Mouse (Mus musculus) ES-CJ7 (cell line): Measurements from ENCODE around the gene Myo19.

Source experiments
- DNase-seq: peaks from one replicate; pipeline ENCODE4 v3.0.0; 2011; ENCODE audit warnings: low read depth, low spot score

The Myo19 gene

DNA sequence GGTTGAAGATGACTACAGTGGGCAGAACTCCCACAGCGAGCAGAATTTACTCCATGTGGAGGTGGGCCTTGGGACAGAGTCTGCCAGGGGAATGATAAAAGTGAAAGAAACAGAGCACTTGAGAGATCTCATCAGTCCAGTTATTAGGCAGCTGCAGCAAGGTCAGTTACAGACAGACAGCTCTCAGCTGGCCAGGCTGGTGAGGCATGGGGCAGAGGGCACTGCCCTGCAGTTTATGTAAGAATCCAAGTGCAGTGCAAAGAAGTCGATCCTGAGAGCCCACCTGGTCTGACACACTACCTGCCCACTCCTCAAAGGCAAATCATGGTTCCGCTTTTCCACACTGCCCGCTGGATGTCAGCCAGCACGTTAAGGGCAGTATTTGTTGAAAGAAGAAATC is 6.3 kb downstream of the Myo19 start:
- no peak for DNase-seq

DNA sequence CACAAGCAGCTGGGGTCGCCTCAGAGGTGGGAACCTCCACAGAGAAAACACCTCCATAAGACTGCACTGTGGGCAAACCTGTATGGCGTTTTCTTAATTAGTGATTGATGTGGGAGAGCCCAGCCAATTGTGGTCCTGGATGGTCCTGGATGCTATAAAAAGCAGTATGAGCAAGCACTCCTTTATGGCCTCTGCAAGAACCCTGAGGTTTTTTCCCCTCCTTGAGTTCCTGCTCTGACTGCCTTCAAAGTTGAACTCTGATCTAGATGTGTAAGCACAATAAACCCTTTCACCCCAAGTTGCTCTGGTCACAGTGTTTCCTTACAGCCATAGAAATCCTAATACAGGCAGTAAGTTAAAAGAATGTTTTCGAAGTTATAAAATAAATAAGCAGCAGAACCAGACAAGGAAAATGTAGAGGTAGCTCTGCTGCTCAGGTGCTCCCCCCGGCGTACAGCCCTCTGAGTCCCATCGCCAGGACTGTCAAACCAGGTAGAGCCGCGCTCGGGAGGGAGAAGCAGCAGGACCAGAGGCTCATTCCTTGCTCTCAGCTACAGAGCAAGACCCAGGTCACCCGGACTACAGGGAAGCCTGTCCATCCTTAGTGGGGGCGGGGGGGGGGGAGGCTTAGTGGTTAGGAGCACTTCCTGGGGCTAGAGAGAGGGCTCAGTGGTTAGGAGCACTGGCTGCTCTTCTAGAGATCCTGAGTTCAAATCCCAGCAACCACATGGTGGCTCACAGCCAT is 7.0 kb downstream of the Myo19 start:
- no peak for DNase-seq

- DNase-seq, result no peak
Measured at GRCm38 (mm10) chr11:84888025-84888424, 8.1 kb downstream of the Myo19 start.

- no peak for DNase-seq
Measured at GRCm38 (mm10) chr11:84889492-84889891, 9.5 kb downstream of the Myo19 start.

DNA sequence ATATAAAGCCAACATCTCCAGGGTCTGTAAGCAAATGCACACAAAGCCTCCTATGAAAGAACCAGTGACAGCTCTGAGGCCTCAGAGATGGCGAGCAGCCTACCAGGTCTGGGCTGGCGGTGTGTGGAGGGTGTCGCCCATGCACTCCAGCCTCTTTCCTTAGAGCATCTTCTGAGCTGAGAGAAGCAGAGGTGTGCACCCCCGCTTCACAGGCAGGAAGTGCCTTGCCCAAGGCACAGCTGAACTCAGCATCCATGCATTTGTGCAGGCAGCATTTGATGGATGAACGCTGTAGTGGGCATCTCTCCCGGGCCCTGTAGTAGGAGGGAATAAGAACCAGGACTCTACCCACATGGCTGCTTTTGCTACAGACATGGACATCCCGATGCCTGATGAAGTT is 11.8 kb downstream of the Myo19 start:
- DNase-seq, result no peak

DNA sequence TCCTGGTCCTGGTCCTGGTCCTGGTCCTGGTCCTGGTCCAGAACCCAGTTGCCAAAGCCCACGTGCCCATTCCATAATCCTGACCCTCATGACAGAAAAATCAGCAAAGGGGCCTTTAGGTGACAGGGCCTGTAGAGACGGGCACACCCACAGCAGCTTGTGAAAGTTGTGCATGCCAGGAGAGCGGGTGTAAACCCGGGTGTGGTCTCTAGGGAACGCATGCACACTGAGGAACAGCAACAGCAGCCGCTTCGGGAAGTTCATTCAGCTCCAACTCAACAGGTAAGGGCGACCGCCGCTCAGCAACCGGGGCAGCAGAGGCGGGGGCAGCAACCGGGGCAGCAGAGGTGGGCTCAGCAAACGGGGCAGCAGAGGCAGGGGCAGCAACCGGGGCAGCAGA is 13.2 kb downstream of the Myo19 start:
- no peak for DNase-seq

DNA sequence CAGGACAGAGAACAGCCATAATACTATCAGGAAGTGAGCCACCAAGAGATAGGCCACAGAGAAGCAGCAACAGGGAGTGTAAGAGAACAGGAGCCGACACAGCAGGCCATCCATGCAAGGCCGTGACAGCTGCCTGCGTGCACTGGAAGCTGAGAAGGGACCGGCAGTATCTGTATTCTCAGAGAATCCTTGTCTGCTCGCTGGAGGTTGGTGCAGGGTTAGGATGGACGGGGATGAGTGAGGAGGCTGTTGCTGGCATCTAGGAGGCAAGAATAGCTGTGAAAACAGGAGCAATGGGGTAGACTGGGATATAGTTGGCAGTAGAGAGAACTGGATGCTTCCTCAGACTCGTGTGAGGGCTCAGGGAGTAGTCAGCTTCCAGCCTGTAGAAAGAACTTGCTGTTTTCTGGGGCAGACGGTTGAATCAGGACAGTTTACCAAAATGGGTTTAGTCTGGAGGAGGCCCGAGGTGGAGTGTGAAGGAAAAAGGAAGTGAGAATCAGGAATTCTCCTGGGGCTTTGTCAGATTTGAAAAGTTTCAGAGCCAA is 24.7 kb downstream of the Myo19 start:
- DNase-seq, result no peak

- DNase-seq, result no peak
Measured at GRCm38 (mm10) chr11:84907081-84907480, 27.1 kb downstream of the Myo19 start.

GRCm38 (mm10) chr11:84908480-84908879 is 28.5 kb downstream of the Myo19 start:
- no peak for DNase-seq

GRCm38 (mm10) chr11:84910411-84910810 is 30.5 kb downstream of the Myo19 start:
- no peak for DNase-seq

DNA sequence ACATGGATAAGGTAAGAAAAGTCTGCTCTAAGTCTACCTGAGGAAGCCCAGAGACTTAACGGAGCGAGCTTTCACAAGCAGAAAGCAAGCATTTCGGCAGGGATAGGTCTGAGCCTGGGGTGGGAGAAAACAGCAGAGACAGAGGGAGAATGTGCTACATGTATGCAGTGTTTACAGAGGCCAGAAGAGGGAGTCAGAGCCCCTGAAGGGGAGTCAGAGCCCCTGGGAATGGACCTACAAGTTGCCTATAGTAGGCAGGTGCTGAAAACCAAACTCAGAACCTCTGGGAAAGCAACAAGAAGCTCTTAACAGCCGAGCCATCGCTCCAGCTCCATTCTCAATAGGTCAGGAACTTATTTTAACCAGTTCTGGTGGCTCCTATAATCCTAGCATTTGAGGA is 34.7 kb downstream of the Myo19 start:
- peak; percentile 74 for DNase-seq

- DNase-seq, result peak; percentile 93
Measured at GRCm38 (mm10) chr11:84916053-84916702, 36.2 kb downstream of the Myo19 start, which contains the start of gene Znhit3. Znhit3 (minus strand) TSS chr11:84916366.

- no peak for DNase-seq
Measured at GRCm38 (mm10) chr11:84916703-84917300, 36.9 kb downstream of the Myo19 start.

DNA sequence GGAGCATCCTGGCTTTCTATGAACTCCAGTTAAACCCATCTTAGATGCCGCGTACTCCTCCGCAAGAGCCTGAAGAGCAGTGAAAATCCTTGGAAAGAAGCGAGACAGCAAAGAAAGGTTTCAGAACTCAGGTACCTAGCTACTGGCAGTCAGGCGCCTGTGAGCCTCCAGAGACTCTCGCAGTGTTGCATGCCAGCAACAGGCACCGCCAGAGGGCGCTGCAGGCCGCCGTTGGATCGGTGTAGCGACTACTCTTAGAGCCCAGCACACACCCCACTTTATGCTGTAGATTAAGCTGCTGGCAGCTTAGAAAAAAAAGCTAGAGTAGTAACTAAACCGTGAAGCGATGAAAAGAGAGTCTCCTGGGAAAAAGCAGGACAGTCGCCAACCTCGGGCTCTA is 38.5 kb downstream of the Myo19 start:
- peak; percentile 88 for DNase-seq

- peak; percentile 79 for DNase-seq
Measured at GRCm38 (mm10) chr11:84919276-84919675, 39.3 kb downstream of the Myo19 start.

DNA sequence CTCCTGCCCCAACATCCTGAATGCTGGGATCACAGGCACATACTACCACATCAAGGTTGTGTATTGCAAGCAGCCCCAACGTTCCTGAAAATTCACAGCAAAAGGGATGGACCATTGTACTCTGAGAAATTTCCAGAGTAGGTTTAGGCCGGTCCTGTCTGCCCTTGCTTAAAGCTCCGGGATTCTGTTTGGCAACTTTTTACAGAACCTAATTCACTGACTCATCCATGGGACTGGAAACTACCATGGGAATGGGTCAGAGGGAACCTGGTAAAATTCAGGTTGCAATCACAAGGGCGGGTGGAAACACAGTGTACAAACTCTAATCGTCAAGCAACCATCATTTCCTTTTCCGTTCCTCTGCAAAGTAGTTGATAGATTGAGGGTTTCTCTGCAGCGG is 40.0 kb downstream of the Myo19 start:
- no peak for DNase-seq

DNA sequence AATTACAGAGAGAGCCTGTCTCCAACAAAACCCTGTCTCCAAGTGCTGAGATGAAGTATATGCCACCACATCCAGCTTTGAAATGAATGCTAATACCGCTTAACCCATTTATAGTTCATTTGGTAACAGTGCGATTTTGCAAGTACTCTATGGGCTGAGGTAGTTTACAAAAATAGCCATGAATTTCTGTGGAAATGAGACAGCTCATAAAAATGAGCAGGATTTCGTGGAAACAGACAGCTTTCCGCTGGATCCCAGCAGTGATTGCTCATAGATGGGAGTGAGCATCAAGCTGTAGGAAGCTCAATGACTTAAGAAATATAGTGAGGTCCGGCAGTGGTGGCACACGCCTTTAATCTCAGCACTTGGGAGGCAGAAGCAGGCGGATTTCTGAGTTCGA is 41.0 kb downstream of the Myo19 start:
- DNase-seq, result no peak

- DNase-seq, result peak; percentile 64
Measured at GRCm38 (mm10) chr11:84932261-84932660, 52.3 kb downstream of the Myo19 start.

DNA sequence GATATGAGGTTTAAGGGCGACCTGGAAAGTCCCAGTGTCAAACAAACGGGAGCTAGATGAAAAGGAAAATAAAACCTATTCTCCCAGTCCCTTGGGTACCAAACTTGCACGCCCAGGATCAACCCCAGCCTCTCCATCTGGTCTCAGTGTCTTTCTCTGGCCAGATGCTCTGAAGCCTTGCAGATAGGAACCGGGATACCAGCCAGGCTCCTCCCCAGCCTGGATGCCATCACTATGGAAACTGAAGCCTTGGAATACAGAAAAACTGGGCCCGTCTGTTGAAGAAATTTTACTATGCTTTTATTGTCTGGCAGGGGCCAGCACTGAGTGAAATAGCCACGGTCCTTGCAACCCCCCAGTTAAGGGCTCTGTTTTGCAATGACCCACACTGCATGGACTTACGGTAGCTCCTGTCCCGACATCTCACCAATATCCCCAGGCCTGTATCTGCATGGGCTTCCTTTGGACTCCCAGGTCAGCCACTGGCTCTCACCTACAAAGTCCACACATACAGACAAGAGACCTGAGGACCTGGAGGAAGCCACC is 59.6 kb downstream of the Myo19 start:
- no peak for DNase-seq

DNA sequence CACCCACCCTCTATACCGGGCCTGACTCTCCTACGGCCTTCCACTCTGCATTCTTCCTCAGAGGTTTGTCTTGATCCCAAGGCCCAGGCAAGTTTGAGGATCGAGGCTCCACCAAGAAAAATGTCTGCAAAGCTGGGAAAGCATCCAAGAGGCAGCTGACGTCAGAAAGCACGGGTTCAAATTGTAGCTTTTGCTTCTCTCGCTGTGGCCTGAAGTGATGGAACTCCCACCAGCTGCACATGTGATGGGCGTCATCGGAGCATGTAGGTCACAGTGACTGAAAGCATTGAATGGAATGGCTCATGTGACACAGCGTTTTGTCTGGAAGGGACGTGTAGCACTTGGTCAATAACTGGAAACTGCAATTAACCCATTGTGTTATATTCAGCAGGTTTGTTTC is 60.2 kb downstream of the Myo19 start:
- no peak for DNase-seq

- DNase-seq, result peak; percentile 94
Measured at GRCm38 (mm10) chr11:84943948-84944347, 64.0 kb downstream of the Myo19 start.
